Mouse (Mus musculus): ENCODE results near the gene Larp4.
"Not testable (repeated sequence)": the region's sequence is repeated elsewhere in the genome, so short reads cannot be mapped to it uniquely, and the experiment has no call there.

GRCm38 (mm10) chr15:99976121-99976520 lies 6.3 kb downstream of the Larp4 start:
- not testable (repeated sequence) for TF ChIP-seq CTCF (IDR thresholded peaks at IDR 0.05); EP300 (IDR thresholded peaks at IDR 0.05; ENCODE audit: insufficient read depth, low read depth, low read length); POLR2A (IDR thresholded peaks at IDR 0.05; ENCODE audit: insufficient read depth, low read depth, low read length)

All from heart, adult 2 months (tissue).